Mouse (Mus musculus) CH12.LX (cell line): ENCODE results near the gene Agap3. TPM values are rescaled to one million over a fixed set of nuclear protein-coding genes. Genes with fewer than 3 reads are reported as not detected.

Source experiments
- DNase-seq: peaks from one replicate; pipeline ENCODE4 v3.0.0-alpha.2; 2013; ENCODE audit errors: extremely low read depth
- H3K27ac ChIP-seq: 2 replicates; pipeline ENCODE4 v1.5.1; 2012; ENCODE audit warnings: low read depth, mild to moderate bottlenecking, control low read depth, moderate library complexity; ENCODE audit not compliant: insufficient read depth
- H3K27me3 ChIP-seq: replicated peaks from 2 replicates; pipeline ENCODE3; 2012; ENCODE audit warnings: inconsistent platforms
- H3K36me3 ChIP-seq, 2 experiments: replicated peaks in 1 of 2; 2 replicates each; pipeline versions ENCODE3 to v1.6.1; 2012; ENCODE audit warnings: inconsistent platforms in 1 of 2, low read length in 1 of 2, mild to moderate bottlenecking in 1 of 2, mixed read lengths in 1 of 2, moderate library complexity in 1 of 2; ENCODE audit not compliant: control insufficient read depth in 1 of 2, insufficient read depth in 1 of 2
- H3K4me1 ChIP-seq, 2 experiments: 2 replicates each; pipeline ENCODE4 v1.6.1; 2012; ENCODE audit warnings: inconsistent platforms in 1 of 2, moderate library complexity in 1 of 2; ENCODE audit not compliant: insufficient read depth in 2 of 2, control insufficient read depth in 1 of 2
- H3K4me2 ChIP-seq: 2 replicates; pipeline ENCODE4 v1.6.1; 2012; ENCODE audit warnings: low read depth, mild to moderate bottlenecking, control low read depth; ENCODE audit not compliant: poor library complexity, insufficient read depth, severe bottlenecking
- H3K4me3 ChIP-seq, 3 experiments: fragments of 150-350 bp in 1 of 3; sonication (generic) in 1 of 3; replicated peaks in 1 of 3; 2 replicates each; pipeline versions ENCODE3 to v1.5.1; 2011 to 2012; ENCODE audit warnings: low read depth in 2 of 3, low read length in 2 of 3, mild to moderate bottlenecking in 2 of 3, moderate library complexity in 2 of 3, control low read depth in 1 of 3, improper control_type of control experiment in 1 of 3, inconsistent platforms in 1 of 3, mixed read lengths in 1 of 3; ENCODE audit not compliant: poor library complexity in 1 of 3
- H3K79me2 ChIP-seq: replicated peaks from 2 replicates; pipeline ENCODE4 v1.6.1; 2012; ENCODE audit warnings: mild to moderate bottlenecking, moderate library complexity; ENCODE audit not compliant: control insufficient read depth, poor library complexity, insufficient read depth, severe bottlenecking; ENCODE audit errors: extremely low read depth
- H3K9ac ChIP-seq: 2 replicates; pipeline ENCODE4 v1.6.1; 2012; ENCODE audit warnings: low read depth, mild to moderate bottlenecking, control low read depth, moderate library complexity; ENCODE audit not compliant: insufficient read depth
- H3K9me3 ChIP-seq: replicated peaks from 2 replicates; pipeline ENCODE3; 2012; ENCODE audit warnings: low read length, inconsistent platforms, mixed read lengths
- BHLHE40 ChIP-seq: IDR thresholded peaks from 2 replicates; pipeline ENCODE4 v1.6.1; 2011; ENCODE audit warnings: mild to moderate bottlenecking, low read depth, low read length, improper control_type of control experiment
- CHD1 ChIP-seq: IDR thresholded peaks from 2 replicates; pipeline ENCODE4 v1.6.1; 2012; ENCODE audit warnings: low read depth, low read length, improper control_type of control experiment, inconsistent platforms
- CHD2 ChIP-seq: IDR thresholded peaks from 2 replicates; pipeline ENCODE4 v1.6.1; 2011; ENCODE audit warnings: low read length, improper control_type of control experiment
- E2F4 ChIP-seq: IDR thresholded peaks from 2 replicates; pipeline ENCODE4 v1.6.1; 2011; ENCODE audit warnings: low read depth, low read length, improper control_type of control experiment; ENCODE audit not compliant: insufficient replicate concordance
- ELF1 ChIP-seq: IDR thresholded peaks from 2 replicates; pipeline ENCODE4 v1.6.1; 2014; ENCODE audit warnings: low read depth, mild to moderate bottlenecking, inconsistent platforms, low read length, improper control_type of control experiment
- EP300 ChIP-seq: IDR thresholded peaks from 2 replicates; pipeline ENCODE4 v1.6.1; 2011; ENCODE audit warnings: low read length, improper control_type of control experiment
- GABPA ChIP-seq: IDR thresholded peaks from 2 replicates; pipeline ENCODE4 v1.6.1; 2012; ENCODE audit warnings: low read depth, low read length, improper control_type of control experiment, inconsistent platforms; ENCODE audit not compliant: insufficient replicate concordance
- JUND ChIP-seq: conservative IDR thresholded peaks from 2 replicates; pipeline ENCODE4 v1.6.1; 2011; ENCODE audit warnings: low read depth, low read length, improper control_type of control experiment
- KAT2A ChIP-seq: IDR thresholded peaks from 2 replicates; pipeline ENCODE4 v1.6.1; 2012; ENCODE audit warnings: low read length, improper control_type of control experiment, inconsistent platforms; ENCODE audit not compliant: insufficient replicate concordance
- MAX ChIP-seq: IDR thresholded peaks from 2 replicates; pipeline ENCODE4 v1.6.1; 2011; ENCODE audit warnings: low read length, improper control_type of control experiment
- MAZ ChIP-seq: IDR thresholded peaks from 2 replicates; pipeline ENCODE4 v1.6.1; 2012; ENCODE audit warnings: low read depth, mild to moderate bottlenecking, inconsistent platforms, low read length, improper control_type of control experiment, moderate library complexity
- MEF2A ChIP-seq: IDR thresholded peaks from 2 replicates; pipeline ENCODE4 v1.6.1; 2014; ENCODE audit warnings: low read depth, mild to moderate bottlenecking, inconsistent platforms, low read length, improper control_type of control experiment, borderline replicate concordance
- MXI1 ChIP-seq: IDR thresholded peaks from 2 replicates; pipeline ENCODE4 v1.6.1; 2011; ENCODE audit warnings: mild to moderate bottlenecking, low read depth, low read length, improper control_type of control experiment
- MYC ChIP-seq: IDR thresholded peaks from 2 replicates; pipeline ENCODE4 v1.6.1; 2011; ENCODE audit warnings: low read depth, mild to moderate bottlenecking, improper control_type of control experiment, low read length
- NRF1 ChIP-seq: IDR thresholded peaks from 2 replicates; pipeline ENCODE4 v1.6.1; 2014; ENCODE audit warnings: low read depth, mild to moderate bottlenecking, inconsistent platforms, low read length, improper control_type of control experiment, moderate library complexity
- PAX5 ChIP-seq: IDR thresholded peaks from 2 replicates; pipeline ENCODE4 v1.6.1; 2012; ENCODE audit warnings: low read length, inconsistent platforms, mixed read lengths
- POLR2A ChIP-seq: IDR thresholded peaks from 2 replicates; pipeline ENCODE4 v1.6.1; 2011; ENCODE audit warnings: low read depth, mild to moderate bottlenecking, improper control_type of control experiment, low read length
- RAD21 ChIP-seq: IDR thresholded peaks from 2 replicates; pipeline ENCODE4 v1.6.1; 2011; ENCODE audit warnings: low read depth, mild to moderate bottlenecking, low read length, improper control_type of control experiment, moderate library complexity
- SIN3A ChIP-seq: IDR thresholded peaks from 2 replicates; pipeline ENCODE4 v1.6.1; 2012; ENCODE audit warnings: low read length, improper control_type of control experiment, inconsistent platforms
- SMC3 ChIP-seq: IDR thresholded peaks from 2 replicates; pipeline ENCODE4 v1.6.1; 2011; ENCODE audit warnings: low read depth, low read length, improper control_type of control experiment
- TCF12 ChIP-seq: IDR thresholded peaks from 2 replicates; pipeline ENCODE4 v1.6.1; 2014; ENCODE audit warnings: low read depth, mild to moderate bottlenecking, inconsistent platforms, low read length, improper control_type of control experiment
- UBTF ChIP-seq: IDR thresholded peaks from 2 replicates; pipeline ENCODE4 v1.6.1; 2012; ENCODE audit warnings: low read depth, mild to moderate bottlenecking, inconsistent platforms, low read length, improper control_type of control experiment, moderate library complexity
- USF1 ChIP-seq: IDR thresholded peaks from 2 replicates; pipeline ENCODE4 v1.6.1; 2014; ENCODE audit warnings: low read depth, mild to moderate bottlenecking, inconsistent platforms, low read length, improper control_type of control experiment
- ZC3H11A ChIP-seq: IDR thresholded peaks from 2 replicates; pipeline ENCODE4 v1.6.1; 2012; ENCODE audit warnings: low read depth, mild to moderate bottlenecking, inconsistent platforms, low read length, improper control_type of control experiment
- ZKSCAN1 ChIP-seq: IDR thresholded peaks from 2 replicates; pipeline ENCODE4 v1.6.1; 2012; ENCODE audit warnings: low read depth, inconsistent platforms, low read length, improper control_type of control experiment, borderline replicate concordance
- ZMIZ1 ChIP-seq: IDR thresholded peaks from 2 replicates; pipeline ENCODE4 v1.6.1; 2012; ENCODE audit warnings: low read depth, mild to moderate bottlenecking, inconsistent platforms, low read length, improper control_type of control experiment
- dilution Hi-C: fragments of 300-500 bp; cut with MboI; formaldehyde crosslinking; loops from 2 replicates; pipeline ENCODE4 v1.14.3; 2020; ENCODE audit warnings: low sequenced_read_pairs; ENCODE audit not compliant: extremely low pct_unique_long_range_greater_than_20kb, extremely low pct_ligation_motif_present
- in situ Hi-C: fragments of 300-500 bp; cut with MboI; formaldehyde crosslinking; loops from 3 replicates; pipeline ENCODE4 v1.14.3; 2019; ENCODE audit warnings: low sequenced_read_pairs, low pct_ligation_motif_present, low pct_unique_long_range_greater_than_20kb, mixed read lengths
- polyA plus RNA-seq: library from polyadenylated mRNA; unstranded; fragments of >175 nt; gene quantifications from 2 replicates; pipeline ENCODE4 v1.2.1, GENCODE M21; 2012; ENCODE audit warnings: low read depth; ENCODE audit not compliant: insufficient read length
- total RNA-seq, 2 experiments: library from RNA; depleted of rRNA; stranded (reverse); fragments of 300-350 nt in 1 of 2; fragments of >200 nt in 1 of 2; gene quantifications; 2 replicates each; pipeline ENCODE4 v1.2.3; 2012 to 2014

Agap3 gene
- total and polyA plus RNA-seq, 3 experiments = 15.4 to 43.5 (median 38.0) TPM

- H3K9me3 ChIP-seq = no peaks in the 10 kb centered on the region
- no peak for DNase-seq
- no peaks in the 10 kb centered on the region; the same call in none of the 2 replicates for H3K79me2 ChIP-seq
- TF ChIP-seq E2F4 (no peak), ZKSCAN1 (no peak), MAZ (no peak), ZC3H11A (no peak), RAD21 (no peak), BHLHE40 (no peak), UBTF (no peak), PAX5 (no peak), JUND (no peak), ELF1 (no peak), SIN3A (no peak), MYC (no peak), CHD2 (no peak), KAT2A (no peak), NRF1 (no peak)
- TF ChIP-seq, all 38 proteins: peak for 0
- peaks cover 41 to 93% of the 10 kb centered on the region in 2 experiments for H3K36me3 ChIP-seq
- in situ Hi-C loops = no loop called here
- no peaks in the 10 kb centered on the region for H3K4me1 ChIP-seq
- no peak overlapping the region for H3K4me2 ChIP-seq
- H3K4me3 ChIP-seq = no peak overlapping the region
- no peak overlapping the region for H3K27ac ChIP-seq
- H3K9ac ChIP-seq = no peak overlapping the region
- H3K27me3 ChIP-seq = no peaks in the 10 kb centered on the region
- dilution Hi-C loops = no loop called here
Observed at GRCm38 (mm10) chr5:24474723-24475261, 22.8 kb downstream of the Agap3 start.

- in situ Hi-C loops (no loop called here), dilution Hi-C loops (no loop called here)
- no peak overlapping the region for H3K9ac ChIP-seq
- H3K27me3 ChIP-seq = no peaks in the 10 kb centered on the region
- DNase-seq = no peak
- H3K4me2 ChIP-seq = no peak overlapping the region
- H3K36me3 ChIP-seq = peaks cover 49 to 93% of the 10 kb centered on the region in 2 experiments
- H3K27ac ChIP-seq = no peak overlapping the region
- no peaks in the 10 kb centered on the region for H3K9me3 ChIP-seq
- H3K4me1 ChIP-seq = no peaks in the 10 kb centered on the region
- no peak overlapping the region for H3K4me3 ChIP-seq
- no peaks in the 10 kb centered on the region; the same call in none of the 2 replicates for H3K79me2 ChIP-seq
- TF ChIP-seq ZMIZ1 (no peak), MEF2A (no peak), SMC3 (no peak), SIN3A (no peak), MXI1 (no peak), CHD1 (no peak), MYC (no peak), USF1 (no peak), MAX (no peak), POLR2A (no peak), KAT2A (no peak), JUND (no peak), TCF12 (no peak), EP300 (no peak), GABPA (no peak)
Observed at GRCm38 (mm10) chr5:24475476-24476241, 23.7 kb downstream of the Agap3 start.
